Mouse (Mus musculus) hindlimb bud, embryonic 11.5 days (tissue): ENCODE results near the gene AC131692.1.
A peak's percentile ranks its signal among the peaks of the same experiment; 100 is the strongest.

Experiments used
- DNase-seq: peaks from one replicate; pipeline ENCODE4 v3.0.0-alpha.2; 2012; ENCODE audit warnings: low read depth, low spot score; ENCODE audit errors: extremely low spot score

Gene AC131692.1

DNA sequence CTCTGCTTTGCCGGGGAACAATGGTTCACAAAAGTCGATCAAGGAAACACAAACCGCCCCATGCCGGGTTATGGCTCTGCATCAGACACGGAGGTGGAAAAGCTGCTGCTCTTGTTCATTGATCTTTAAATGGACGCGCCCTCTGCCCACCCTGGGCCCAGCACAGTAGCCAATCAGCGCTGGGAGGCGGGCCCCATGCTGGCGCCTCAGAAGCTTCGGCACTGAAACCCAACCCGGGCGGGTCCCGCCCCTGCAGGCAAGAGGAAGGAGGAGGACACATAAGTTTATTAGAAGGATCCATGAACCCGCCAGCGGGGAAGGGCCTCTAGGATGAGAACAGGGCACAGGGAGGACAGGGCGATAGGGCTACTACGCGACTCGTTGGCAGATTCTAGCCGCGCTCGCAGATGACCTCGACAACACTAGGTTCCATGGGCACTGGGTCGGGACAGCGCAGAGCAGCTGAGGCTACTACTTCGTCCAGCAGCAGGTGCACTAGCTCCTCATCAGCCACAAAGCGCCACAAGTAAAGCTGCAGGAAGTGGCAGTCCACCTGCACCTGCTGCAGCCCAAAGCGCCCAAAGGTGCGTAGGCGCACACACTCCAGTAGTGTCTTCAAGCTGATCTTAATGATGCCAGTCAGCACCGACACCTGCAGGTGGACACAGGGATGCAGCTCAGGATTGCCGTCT is 26.3 kb upstream of the AC131692.1 start, which contains the start of gene Tm7sf2:
Gene Tm7sf2 (minus strand): TSS at position 650 of the 692 bp plus-strand sequence.
- no peak for DNase-seq

DNA sequence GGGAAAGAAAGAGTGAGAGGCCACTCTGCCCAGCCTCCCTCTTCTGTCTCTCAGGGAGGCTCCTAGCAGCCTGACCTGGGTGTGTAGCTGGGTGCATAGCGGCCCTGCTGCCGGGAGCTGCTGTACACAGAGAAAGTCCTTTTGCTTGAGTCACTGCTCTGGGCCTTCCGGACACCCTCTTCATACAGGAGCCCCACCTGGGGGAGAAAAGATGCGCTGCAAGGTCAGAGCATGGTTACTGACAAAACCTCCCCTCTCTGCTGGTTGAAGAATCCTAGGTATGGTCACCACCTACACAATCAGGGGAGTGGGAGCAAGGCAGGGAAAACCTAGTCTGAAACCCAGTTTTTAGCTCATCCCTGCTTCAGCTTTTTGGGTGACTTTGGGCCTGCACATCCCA is 25.3 kb upstream of the AC131692.1 start:
- no peak for DNase-seq

DNA sequence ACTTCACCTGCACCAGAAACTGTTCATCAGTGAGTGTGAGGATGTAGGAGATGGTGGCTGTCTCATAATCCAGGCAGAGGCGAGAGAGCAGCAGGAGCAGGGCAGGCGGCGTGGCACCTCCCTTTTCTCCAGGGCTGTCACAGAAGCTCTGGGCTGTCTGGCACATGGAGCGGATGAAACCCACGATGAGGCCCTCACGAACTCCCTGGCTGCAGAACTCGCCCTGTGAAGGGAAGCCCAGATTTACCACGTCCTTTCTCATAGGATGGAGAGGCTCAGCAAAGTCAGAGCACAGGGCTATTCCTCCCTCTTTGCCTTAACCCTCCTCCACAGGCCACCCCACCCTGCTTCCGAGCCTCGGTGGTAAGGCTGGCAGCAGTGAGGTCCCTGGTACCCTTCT is 24.4 kb upstream of the AC131692.1 start:
- no peak for DNase-seq

DNA sequence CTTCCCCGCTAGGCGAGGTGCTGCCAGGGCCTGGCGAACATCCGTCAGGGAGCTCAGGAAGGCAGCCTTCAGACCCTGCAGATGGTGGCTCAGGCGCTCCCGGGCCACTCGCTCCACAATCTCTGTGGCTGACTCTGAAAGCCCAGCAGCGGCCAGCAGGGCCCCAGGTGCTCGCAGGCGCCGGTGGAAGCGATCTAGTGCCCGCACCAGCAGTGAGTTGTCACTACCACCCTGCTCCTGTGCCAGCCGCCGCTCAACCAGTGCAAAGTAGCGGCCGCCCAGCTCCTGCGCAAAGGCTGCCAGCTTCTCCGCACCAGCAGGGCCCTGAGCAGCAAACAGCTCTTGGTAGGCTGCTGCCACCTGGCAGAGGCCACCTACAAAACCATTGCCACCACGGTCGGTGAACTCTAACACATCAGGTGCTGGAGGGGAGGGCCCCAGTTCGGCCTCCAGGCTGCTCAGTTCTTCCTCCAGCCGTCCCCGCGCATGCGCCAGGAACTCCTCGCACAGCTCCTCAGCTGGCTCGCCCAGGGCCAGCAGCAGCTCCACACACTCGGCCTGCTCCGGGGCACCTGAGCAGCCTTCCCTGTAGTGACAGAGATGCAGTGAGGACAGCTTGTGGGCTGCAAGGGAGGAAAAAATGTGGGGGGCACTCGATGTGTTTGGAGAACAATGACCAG is 23.5 kb upstream of the AC131692.1 start:
- no peak for DNase-seq

DNA sequence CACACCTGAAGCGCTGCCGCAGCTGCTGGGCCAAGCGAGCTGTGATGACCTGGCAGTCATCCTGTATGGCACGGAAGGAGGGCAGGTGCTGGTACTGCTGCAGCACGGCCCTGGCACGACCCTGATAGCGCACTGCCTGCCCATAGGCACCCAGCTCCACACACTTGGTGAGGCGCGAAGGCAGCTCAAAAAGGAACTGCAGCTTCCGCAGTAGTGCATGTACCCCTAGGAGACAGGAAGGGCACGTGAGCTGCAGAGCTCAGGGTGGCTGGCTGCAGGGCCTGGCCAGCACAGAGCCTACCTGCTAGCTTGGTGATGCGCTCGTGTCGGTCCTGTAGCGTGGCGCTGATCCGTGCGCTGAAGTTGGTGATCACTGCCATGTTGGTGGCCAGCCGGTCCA is 23.0 kb upstream of the AC131692.1 start:
- no peak for DNase-seq

DNA sequence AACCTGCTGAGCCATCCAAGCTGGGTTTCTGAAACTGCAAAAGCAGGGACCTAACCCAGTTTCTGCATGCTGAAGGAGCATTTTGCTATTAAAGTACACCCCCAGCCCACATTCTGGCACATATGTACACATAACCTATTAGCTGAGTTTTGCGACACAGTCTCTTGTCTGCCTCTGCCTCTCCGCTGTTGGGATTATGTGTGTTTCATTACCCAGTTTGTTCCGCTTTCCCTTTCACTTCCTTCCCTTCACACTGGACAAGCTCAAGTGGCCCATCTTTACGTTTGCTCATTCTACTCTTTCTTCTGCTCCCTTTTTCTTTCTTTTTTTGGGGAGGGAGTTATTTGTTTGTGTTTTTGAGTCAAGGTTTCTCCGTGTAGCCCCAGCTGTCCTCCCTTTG is 20.3 kb upstream of the AC131692.1 start:
- no peak for DNase-seq

DNA sequence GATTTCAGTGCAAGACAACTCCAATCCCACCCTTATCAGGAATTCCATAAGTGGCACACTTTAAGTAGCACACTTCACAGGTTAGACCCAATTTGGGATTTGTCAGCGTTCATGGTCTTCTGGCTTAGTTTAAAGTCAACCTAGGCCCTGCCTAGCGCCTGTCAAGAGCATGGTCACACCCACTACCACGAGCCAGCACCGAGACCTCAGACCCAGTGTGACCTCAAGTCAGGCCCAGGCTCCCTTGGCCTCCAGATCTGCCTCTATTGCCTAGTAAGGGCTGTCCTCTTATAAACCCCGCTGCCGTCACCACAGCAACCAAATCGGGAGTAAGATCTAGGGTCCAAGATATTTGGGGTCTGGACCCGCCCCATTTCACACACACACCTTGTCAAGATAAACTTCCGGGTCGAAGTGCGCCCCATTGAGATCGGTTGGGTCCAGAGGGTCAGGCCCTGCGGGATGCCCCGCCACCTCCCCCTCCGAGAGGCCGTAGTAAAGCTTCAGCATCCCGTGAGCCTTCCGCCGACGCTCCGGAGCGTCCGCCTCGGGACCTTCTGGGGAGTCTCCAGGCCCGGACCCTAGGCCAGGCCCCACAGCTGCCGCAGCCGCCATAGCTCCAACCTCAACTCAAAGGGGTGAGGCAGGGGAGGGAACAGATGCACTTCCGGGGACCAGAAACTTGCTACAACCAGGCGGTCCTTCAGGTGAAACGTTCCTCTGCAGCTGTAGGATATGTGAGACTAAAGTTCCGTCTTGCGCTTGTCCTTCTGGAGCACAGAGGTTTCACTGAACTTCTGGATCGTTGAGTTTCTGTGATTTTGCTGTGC is 17.4 kb upstream of the AC131692.1 start, which contains the start of gene Vps51:
Gene Vps51 (minus strand): TSS at position 668 of the 830 bp plus-strand sequence.
- DNase-seq, result no peak

DNA sequence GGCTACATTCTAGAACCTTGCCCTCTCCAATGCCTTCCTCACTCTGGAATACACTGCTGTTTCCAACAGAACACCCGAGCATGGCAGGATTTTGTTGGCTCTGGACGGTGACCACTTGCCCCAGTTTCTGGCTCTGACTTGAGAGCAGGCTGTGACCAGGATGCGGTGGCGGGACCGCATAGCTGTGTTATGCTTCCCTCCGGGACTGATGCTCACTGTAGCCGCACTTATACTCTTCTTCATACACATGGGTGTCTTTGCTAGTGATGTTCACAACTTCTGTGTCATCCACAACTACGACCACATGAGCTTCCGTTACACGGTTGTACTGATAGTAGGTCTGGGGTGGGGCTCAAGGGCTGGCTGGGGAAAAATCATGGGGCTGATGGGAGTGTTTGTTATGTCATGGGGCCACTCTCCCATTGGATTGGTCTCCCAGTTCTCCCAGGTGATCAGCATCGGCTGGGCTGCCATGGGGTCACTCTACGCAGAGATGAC is 14.2 kb upstream of the AC131692.1 start, which contains the start of gene Tmem262:
Gene Tmem262 (plus strand): TSS at position 51 of the 498 bp plus-strand sequence.
- DNase-seq, result no peak

DNA sequence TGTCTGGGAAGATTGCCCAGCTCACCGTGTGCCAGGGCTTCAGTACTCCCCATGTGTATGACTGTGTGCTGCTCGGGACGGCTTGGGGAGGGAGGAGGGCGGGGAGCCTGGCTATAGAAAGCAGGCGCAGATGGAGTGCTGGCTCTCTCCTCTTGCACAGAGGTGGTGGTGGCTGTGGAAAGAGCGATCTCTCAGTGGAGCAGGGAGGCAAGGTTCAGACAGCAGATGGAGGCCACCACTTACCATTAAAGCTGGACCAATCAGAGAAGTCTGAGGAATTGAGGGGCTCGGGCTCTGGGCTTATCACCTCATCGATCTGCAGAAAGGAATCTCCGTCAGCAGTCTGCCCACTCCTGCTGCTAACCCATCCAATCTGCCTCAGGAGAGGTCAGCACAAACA is 12.1 kb upstream of the AC131692.1 start, which contains the start of gene Gm28374:
Gene Gm28374 (minus strand): TSS at position 101 of the 400 bp plus-strand sequence.
- DNase-seq, result no peak

DNA sequence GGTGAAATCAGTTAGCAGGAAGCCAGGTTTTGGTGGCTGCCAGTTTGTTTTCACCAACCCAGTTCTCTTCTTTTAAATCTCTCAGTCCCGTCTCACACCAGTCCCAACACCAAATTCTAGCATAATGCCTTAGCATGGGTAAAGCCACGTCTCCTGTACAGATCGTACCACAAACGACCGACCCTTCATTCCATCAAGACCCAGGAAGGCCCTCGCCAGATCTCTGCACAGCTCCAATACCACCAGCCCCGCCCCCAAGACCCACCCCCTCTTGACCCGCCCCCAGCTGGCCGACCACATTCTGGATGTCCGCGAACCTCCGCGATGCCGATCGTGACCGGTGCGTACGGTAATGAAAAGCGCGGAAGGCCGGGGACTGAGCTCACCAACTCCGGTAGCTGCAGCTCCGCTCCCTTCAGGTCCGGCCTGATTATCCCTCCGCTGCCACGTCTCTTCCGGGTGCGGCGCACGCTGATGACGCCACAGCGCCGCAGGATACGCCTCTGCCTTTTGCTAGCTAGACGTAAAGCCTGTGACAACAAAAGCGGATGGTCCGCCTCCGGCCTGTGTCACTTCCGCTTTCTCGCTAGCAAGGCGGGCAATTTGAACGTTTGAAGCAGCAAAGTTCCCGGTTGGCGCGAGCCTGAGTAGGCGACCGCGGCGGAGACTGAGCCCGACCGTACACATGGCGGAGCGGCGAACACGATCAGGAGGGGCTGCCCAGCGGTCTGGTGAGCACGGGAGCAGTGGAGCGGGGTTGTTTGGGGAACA is 9.6 kb upstream of the AC131692.1 start, which contains the start of the genes Zfpl1 and Cdca5:
Gene Zfpl1 (minus strand): TSS at position 479 of the 771 bp plus-strand sequence.
Gene Cdca5 (plus strand): TSS at position 506 of the 771 bp plus-strand sequence.
- DNase-seq, result peak; percentile 97

DNA sequence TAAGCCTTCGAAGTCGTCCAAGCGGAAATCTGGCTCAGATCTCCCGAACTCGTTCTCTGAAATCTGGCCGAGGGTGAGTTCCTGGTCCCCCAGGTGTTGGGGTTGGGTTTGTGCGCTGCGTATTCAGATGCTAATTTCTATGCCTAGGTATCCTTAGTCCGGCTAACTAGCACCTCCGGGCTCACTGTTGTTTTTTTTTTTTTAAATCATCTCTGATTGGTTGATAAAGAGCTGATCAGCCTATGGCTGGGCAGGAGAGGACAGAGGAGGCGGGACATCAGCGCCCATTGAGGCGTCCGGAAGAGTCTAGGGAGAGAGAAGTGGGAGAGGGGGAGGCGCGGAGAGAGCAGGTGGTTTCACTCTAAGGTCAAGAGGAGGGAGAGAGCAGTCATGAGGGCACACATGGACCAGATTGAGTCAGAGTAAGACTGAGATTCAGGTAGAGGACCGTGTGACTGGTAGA is 8.8 kb upstream of the AC131692.1 start:
- peak; percentile 76 for DNase-seq

DNA sequence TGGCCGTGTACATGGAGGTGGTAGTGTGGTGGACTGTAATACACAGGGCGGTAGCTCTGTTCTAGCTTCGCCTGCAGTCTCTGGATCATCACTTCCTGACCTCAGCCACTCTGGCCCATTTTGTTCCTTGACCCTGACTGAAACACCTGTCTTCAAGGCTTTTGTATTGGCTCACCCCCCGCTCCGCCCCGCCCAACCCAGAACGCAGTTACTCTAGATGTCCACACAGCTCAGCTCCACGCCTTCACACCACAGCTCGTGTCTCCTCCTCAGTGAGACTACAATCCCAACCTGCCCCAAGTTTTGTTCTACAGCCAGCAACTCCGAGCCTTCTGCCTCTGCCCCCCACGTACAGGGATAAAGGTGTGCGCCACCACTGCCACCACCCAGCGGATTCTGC is 5.4 kb upstream of the AC131692.1 start:
- DNase-seq, result no peak

DNA sequence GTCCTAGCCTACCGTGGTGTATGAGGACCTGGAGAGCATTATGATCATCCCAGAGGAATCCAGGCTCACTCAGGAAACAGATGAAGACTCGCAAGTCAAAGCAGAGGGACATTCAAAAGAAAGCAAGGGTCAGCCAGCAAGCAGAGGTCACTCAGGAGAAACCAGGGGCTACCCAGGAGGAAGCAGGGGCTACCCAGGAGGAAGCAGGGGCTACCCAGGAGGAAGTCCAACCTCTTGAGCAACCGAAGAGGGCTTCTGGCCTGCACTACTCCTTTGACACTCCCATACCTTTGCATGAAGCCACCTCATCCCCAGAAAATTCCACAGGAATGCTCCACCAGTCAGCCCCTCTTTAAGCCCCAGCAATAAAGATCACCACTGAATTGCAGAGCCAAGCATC is 3.6 kb downstream of the AC131692.1 start:
- no peak for DNase-seq

DNA sequence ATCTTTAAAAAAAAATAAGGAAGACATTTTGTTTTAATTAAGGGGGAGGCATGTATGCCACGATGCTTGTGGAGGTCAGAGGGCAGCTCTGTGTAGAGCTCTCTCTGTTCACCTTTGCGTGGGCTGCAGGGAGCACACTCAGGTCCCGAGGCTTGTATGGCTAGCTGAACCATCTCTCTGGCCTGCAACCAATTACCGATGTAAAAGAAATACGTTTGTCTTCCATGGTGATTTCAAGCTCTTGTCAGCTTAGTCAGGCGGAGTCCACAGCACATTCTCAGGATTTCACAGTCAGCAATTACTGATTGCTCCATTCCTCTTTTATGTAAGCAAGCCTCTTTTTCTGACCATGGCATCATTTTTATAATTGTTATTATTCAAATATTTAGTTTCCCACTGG is 7.0 kb downstream of the AC131692.1 start:
- DNase-seq, result no peak

DNA sequence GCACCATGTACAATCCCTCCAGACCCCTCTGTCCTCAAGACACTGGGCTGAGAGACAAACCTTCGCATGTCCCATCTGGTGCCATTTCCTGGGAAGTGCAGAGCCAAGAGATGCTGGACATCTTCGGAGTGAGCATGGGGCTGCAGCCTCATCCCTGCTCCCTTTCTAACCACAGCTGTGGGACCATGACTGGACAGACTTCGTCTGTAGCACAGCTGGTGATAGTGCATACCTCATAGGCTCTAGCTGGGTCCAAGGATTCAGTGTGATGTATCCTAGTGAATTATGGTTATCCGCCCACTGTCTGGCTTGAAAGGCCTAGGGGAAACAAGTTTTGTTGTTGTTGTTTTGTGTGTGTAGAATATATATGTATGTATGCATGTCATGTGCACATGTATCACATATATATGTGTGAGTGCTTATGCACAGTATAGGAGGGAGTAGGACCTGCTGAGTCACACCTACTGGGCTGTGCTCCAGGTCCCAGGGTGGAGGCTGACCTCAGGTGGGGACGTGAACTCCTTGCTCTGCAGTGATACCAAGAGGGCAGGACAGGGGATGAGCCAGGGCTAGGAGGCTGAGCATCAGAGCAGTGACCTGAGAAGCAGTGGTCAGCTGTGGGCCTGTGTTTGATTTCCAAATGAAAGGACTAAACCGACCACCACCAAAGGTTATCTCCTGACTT is 8.1 kb downstream of the AC131692.1 start:
- DNase-seq, result no peak

DNA sequence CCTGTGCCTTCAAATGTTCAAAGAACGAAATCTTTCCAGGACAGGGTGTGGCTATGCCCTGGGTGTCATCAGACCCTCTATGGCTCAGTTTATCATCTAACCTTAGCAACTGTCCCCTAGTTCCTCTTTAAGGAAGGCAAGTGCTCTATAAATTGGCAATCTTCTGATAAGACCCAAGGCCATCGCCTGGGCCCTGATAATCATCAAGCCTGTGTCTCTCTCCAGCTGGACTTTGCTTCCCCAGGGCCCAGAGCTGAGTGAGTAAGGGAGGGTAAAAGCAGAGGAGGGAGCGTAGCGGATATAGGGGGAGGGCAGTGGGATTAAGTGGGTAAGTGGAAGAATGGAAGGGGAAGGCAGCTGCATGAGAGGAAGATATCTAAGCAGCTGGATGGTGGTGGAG is 10.3 kb downstream of the AC131692.1 start:
- no peak for DNase-seq

DNA sequence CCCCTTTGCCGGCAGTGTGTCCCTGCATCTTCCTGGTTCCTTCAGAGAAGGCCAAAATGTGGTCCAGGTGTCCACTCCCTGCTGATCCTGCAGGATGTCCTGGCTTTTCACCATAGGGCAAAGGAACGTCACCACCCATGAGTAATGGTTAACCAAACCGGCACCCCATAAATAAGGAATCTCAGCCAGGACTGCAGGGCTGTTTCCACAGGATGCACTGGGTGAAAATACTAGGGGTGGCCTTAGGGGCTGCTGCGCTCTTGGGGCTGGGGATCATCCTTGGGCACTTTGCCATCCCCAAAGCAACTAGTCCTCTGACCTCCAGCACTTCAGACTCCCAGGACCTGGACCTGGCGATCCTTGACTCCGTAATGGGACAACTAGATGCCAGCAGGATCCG is 11.4 kb downstream of the AC131692.1 start, which contains the start of gene Naaladl1:
Gene Naaladl1 (plus strand): TSS at position 197 of the 400 bp plus-strand sequence.
- DNase-seq, result no peak

DNA sequence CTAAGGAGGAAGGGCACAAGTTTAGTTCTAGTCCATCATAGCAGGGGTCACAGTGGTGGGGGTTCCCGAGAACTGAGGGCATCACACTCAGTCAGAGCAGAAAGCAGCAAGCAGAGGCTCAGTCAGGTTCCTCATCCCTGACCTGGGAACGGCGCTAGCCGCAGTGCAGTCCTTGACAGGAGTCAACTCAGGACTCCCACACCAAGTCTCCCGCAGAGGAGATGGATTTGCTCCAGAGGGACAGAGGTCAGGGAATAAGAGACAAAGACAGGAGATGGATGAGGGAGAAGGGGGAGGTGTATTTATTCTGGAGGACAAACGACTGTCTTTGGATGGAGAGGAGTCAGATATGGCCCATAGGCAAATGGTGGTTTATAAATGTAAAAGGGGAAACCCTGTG is 18.9 kb downstream of the AC131692.1 start:
- DNase-seq, result no peak

DNA sequence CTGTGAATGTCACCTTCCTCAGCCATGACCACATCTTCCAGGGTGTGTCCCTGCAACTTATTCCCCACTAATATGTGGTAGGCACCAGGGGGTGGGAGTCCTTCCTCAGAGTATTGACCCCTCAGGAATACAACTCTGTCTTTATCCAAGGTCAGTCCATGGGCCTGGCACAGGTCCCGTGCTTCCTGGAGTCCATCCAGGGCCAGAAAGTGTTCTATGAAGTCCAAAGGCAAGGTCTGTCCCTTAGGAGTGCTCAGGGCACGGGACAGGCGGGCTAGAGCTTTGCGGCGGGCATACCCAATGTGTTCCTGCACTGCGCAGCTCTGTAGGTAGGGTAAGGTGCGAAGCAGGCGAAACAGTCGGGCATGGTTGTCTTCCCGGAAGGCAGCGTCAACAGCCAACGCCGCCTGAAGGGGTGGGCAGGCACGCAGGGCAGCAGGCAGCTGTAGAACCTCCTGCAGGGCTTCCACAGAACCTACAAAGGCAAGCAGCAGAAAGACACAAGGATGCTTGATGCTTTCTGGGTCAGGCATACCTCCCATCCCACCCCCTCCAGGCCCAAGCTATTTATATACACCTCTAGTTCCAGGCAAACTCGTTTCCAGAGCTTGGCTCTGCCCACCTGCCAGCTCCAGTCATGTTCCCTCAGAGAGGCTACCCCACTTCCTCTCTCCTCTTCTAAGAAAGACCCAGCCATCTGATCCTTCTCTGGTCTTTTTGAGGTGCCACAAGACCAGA is 22.1 kb downstream of the AC131692.1 start:
- no peak for DNase-seq
